Mouse (Mus musculus): ENCODE results near the gene Nagpa.

DNA sequence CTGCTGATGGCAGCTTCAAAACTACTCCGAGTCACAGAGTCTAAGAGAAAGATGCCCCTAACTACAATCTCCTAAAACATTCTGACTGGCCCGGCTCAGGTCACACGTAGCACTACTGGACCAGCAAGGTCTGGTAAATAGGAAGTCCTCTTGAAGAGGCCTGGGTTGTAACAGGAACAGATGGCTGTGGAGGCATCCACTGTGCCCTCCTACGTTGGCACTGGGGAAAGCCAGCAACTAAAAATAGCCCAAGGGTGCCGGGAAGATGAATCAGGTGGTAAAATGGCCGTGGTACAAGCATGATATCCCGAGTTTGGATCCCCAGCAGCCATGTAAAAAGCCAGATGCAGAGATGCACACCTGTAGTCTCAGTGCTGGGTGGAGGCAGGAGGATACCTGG is 17.6 kb downstream of the Nagpa start:
- TF ChIP-seq CTCF (IDR thresholded peaks at IDR 0.05; ENCODE audit: low read depth) = no peak
- no peak for TF ChIP-seq EP300 (IDR thresholded peaks at IDR 0.05; ENCODE audit: low read depth)
